Mouse (Mus musculus) liver, embryonic 14.5 days (tissue): ENCODE measurements around the gene Ntn1. TPM values are rescaled to one million over a fixed set of nuclear protein-coding genes. Genes with fewer than 3 reads are reported as not detected.

ENCODE experiments used
- ATAC-seq: fragments of 200-750 bp; cut with Nextera tagmentation; 2 replicates; pipeline ENCODE4 v1.8.0; 2017; ENCODE audit warnings: moderate number of reproducible peaks, mild to moderate bottlenecking, moderate library complexity; ENCODE audit not compliant: insufficient read depth
- DNase-seq, 3 experiments: peaks; one replicate each; pipeline ENCODE4 v3.0.0-alpha.2; 2012 to 2013; ENCODE audit warnings: low read depth in 3 of 3, low spot score in 3 of 3
- H3K27ac ChIP-seq: fragments of 300-500 bp; sonication (generic); 2 replicates; pipeline ENCODE4 v1.5.1; 2014; ENCODE audit warnings: moderate library complexity, mild to moderate bottlenecking, control low read depth, inconsistent platforms
- H3K27me3 ChIP-seq: fragments of 300-500 bp; sonication (generic); 2 replicates; pipeline ENCODE4 v1.6.1; 2014; ENCODE audit warnings: mild to moderate bottlenecking, low read length, moderate library complexity; ENCODE audit not compliant: control insufficient read depth, insufficient read depth
- H3K36me3 ChIP-seq: fragments of 300-500 bp; sonication (generic); replicated peaks from 2 replicates; pipeline ENCODE4 v1.6.1; 2014; ENCODE audit warnings: low read depth; ENCODE audit not compliant: control insufficient read depth, insufficient read depth
- H3K4me1 ChIP-seq, 2 experiments: fragments of 200-500 bp in 1 of 2; fragments of 300-500 bp in 1 of 2; sonication (generic) in 1 of 2; replicated peaks; 2 replicates each; pipeline ENCODE4 v1.6.1; 2012 to 2014; ENCODE audit warnings: antibody characterized with exemption in 1 of 2, inconsistent platforms in 1 of 2, low read length in 1 of 2; ENCODE audit not compliant: control insufficient read depth in 2 of 2, insufficient read depth in 2 of 2
- H3K4me2 ChIP-seq: fragments of 300-500 bp; sonication (generic); 2 replicates; pipeline ENCODE4 v1.6.1; 2014; ENCODE audit warnings: low read depth, mild to moderate bottlenecking, control low read depth, moderate library complexity
- H3K4me3 ChIP-seq, 2 experiments: fragments of 200-500 bp in 1 of 2; fragments of 300-500 bp in 1 of 2; sonication (generic) in 1 of 2; 2 replicates each; pipeline ENCODE4 v1.5.1; 2012 to 2014; ENCODE audit warnings: low read depth in 2 of 2, low read length in 2 of 2, mild to moderate bottlenecking in 2 of 2, control low read depth in 1 of 2, inconsistent platforms in 1 of 2, moderate library complexity in 1 of 2; ENCODE audit not compliant: insufficient read depth in 1 of 2
- H3K9ac ChIP-seq: fragments of 300-500 bp; sonication (generic); replicated peaks from 2 replicates; pipeline ENCODE4 v1.6.1; 2014; ENCODE audit warnings: mild to moderate bottlenecking, control low read depth, moderate library complexity
- H3K9me3 ChIP-seq: fragments of 300-500 bp; sonication (generic); 2 replicates; pipeline ENCODE4 v1.6.1; 2016; ENCODE audit warnings: low read length, mixed read lengths; ENCODE audit not compliant: control insufficient read depth
- CTCF ChIP-seq: IDR thresholded peaks from 2 replicates; pipeline ENCODE4 v1.5.1; 2016; ENCODE audit warnings: antibody characterized with exemption, low read depth, control low read depth
- EP300 ChIP-seq: IDR thresholded peaks from 2 replicates; pipeline ENCODE4 v1.6.1; 2016; ENCODE audit warnings: antibody characterized with exemption, low read depth
- WGBS: fragments of 180-500 bp; shearing (Covaris S2); extraction: QIAGEN DNeasy Blood & Tissue Kit; methylation state at CpG from one replicate; pipeline ENCODE4 v1.1.7; 2014; ENCODE audit not compliant: insufficient replicate concordance; 5-methylcytosine and 5-hydroxymethylcytosine counted together
- polyA plus RNA-seq, 2 experiments: library from polyadenylated mRNA; depleted of rRNA in 1 of 2; stranded (reverse) in 1 of 2; unstranded in 1 of 2; fragments of >200 nt; fragmentation: Nextera tagmentation in 1 of 2; extraction: Ambion mirVana in 1 of 2; gene quantifications; 2 replicates each; pipeline versions ENCODE4 v1.2.1 to v1.2.3; 2012 to 2014

The Ntn1 gene
- polyA plus RNA-seq, 2 experiments = 0.06 to 0.15 TPM

GRCm38 (mm10) chr11:68203658-68204315 is 196.8 kb downstream of the Ntn1 start:
- Histone ChIP-seq H3K36me3 (no peaks in the 10 kb centered on the region), H3K4me1 (no peaks in the 10 kb centered on the region), H3K4me2 (no peak overlapping the region), H3K27ac (no peak overlapping the region), H3K27me3 (no peaks in the 10 kb centered on the region), H3K9me3 (no peaks in the 10 kb centered on the region), H3K9ac (no peak overlapping the region), H3K4me3 (no peak overlapping the region)
- no peak for DNase-seq
- ATAC-seq = no peak
- 56% methylated on average over 10 of the region's 10 CpGs for WGBS
- TF ChIP-seq EP300 (no peak), CTCF (no peak)

DNA sequence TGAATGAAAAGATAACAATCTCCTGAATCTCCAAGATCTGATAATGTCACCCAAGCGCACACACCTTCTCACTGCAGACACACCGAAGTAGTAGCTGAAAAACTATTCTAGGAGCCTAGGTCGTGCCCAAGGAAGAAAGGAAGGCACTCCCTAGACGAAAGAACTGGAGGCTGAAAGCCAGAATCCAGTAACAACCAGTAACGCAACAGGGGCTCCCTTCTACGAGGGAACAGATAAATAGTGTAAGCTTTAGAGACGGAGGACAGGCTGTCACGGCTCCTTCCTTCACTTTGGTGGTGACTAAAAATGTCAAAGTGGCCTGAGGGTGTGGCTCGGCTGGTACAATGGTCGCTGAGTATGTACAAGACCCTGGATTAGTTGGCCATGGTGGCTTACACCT is 198.1 kb downstream of the Ntn1 start:
- Histone ChIP-seq H3K27me3 (no peaks in the 10 kb centered on the region), H3K36me3 (no peaks in the 10 kb centered on the region), H3K4me2 (no peak overlapping the region), H3K4me1 (no peaks in the 10 kb centered on the region), H3K9me3 (no peaks in the 10 kb centered on the region), H3K9ac (no peak overlapping the region), H3K4me3 (no peak overlapping the region), H3K27ac (no peak overlapping the region)
- ATAC-seq = no peak
- 56% methylated on average over 10 of the region's 10 CpGs for WGBS
- TF ChIP-seq EP300 (no peak), CTCF (no peak)
- DNase-seq = no peak

GRCm38 (mm10) chr11:68201811-68202459 is 198.7 kb downstream of the Ntn1 start:
- no peak for DNase-seq
- Histone ChIP-seq H3K27ac (no peak overlapping the region), H3K27me3 (no peaks in the 10 kb centered on the region), H3K36me3 (no peaks in the 10 kb centered on the region), H3K4me2 (no peak overlapping the region), H3K9ac (no peak overlapping the region), H3K9me3 (no peaks in the 10 kb centered on the region), H3K4me3 (no peak overlapping the region), H3K4me1 (no peaks in the 10 kb centered on the region)
- TF ChIP-seq CTCF (no peak), EP300 (no peak)
- no peak for ATAC-seq
- 68% methylated on average over 10 of the region's 10 CpGs for WGBS

DNA sequence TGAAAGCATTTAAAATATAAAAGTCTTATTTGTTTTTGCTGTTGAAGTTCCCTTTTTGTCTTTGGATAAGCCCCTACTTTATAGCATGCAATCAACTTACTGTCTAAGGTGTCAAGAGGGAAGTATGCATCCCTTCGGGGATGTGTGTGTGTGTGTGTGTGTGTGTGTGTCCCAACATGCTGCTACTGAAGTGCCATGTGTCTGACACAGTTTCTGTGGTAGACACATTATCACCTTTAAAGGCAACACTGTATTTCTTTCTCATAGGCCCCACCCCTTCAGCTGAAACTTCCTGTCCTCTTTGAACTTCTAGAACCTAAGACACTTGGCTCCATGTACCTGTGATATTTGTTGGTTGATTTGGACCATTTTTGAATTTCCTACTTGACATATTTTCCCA is 199.6 kb downstream of the Ntn1 start:
- H3K4me2 ChIP-seq = no peak overlapping the region
- no peaks in the 10 kb centered on the region for H3K4me1 ChIP-seq
- TF ChIP-seq CTCF (no peak), EP300 (no peak)
- ATAC-seq (no peak), DNase-seq (no peak)
- WGBS = 46% methylated on average over 1 of the region's 1 CpGs
- H3K27ac ChIP-seq = no peak overlapping the region
- H3K9ac ChIP-seq = no peak overlapping the region
- H3K9me3 ChIP-seq = no peaks in the 10 kb centered on the region
- no peaks in the 10 kb centered on the region for H3K27me3 ChIP-seq
- no peak overlapping the region for H3K4me3 ChIP-seq
- no peaks in the 10 kb centered on the region for H3K36me3 ChIP-seq

- Histone ChIP-seq H3K9me3 (no peaks in the 10 kb centered on the region), H3K36me3 (no peaks in the 10 kb centered on the region), H3K4me1 (no peaks in the 10 kb centered on the region), H3K4me2 (no peak overlapping the region), H3K27ac (no peak overlapping the region), H3K4me3 (no peak overlapping the region), H3K27me3 (no peaks in the 10 kb centered on the region), H3K9ac (no peak overlapping the region)
- no peak for TF ChIP-seq CTCF
- TF ChIP-seq EP300 = no peak
- WGBS = 64% methylated on average over 4 of the region's 4 CpGs
- DNase-seq = no peak
- no peak for ATAC-seq
Observed at GRCm38 (mm10) chr11:68200500-68200899, 200.1 kb downstream of the Ntn1 start.
